Mouse (Mus musculus): ENCODE results near the gene Gm38394. TPM values are rescaled to one million over a fixed set of nuclear protein-coding genes. Genes with fewer than 3 reads are reported as not detected.
"Not testable (repeated sequence)": the region's sequence is repeated elsewhere in the genome, so short reads cannot be mapped to it uniquely, and the experiment has no call there.

Gene Gm38394
- total RNA-seq (2021): 10 to 100 TPM; 22.2 to 28.3 TPM
- long read RNA-seq, experiment 1: 0 reads
- long read RNA-seq, experiment 2, partial matches to known transcripts: 1 of 3 reads
- long read RNA-seq, experiment 2, other reads (novel, unspliced or antisense): 2 of 3 reads

GRCm38 (mm10) chr1:133661203-133661933 lies at the start of gene Gm38394:
TSS of gene Gm38394 (minus strand) at chr1:133661318.
- DNase-seq: peak; percentile 92

GRCm38 (mm10) chr1:133710895-133711294 lies 49.8 kb upstream of the Gm38394 start:
- no peak for DNase-seq

GRCm38 (mm10) chr1:133709292-133709691 lies 48.2 kb upstream of the Gm38394 start:
- DNase-seq: no peak

- not testable (repeated sequence) for DNase-seq
Measured at GRCm38 (mm10) chr1:133701824-133702223, 40.7 kb upstream of the Gm38394 start.

- DNase-seq: no peak
Measured at GRCm38 (mm10) chr1:133697935-133698620, 37.0 kb upstream of the Gm38394 start.

- no peak for DNase-seq
Measured at GRCm38 (mm10) chr1:133695901-133696300, 34.8 kb upstream of the Gm38394 start.

GRCm38 (mm10) chr1:133694876-133695275 lies 33.8 kb upstream of the Gm38394 start:
- DNase-seq: no peak

GRCm38 (mm10) chr1:133694301-133694700 lies 33.2 kb upstream of the Gm38394 start:
- DNase-seq: no peak

- no peak for DNase-seq
Measured at GRCm38 (mm10) chr1:133693536-133694114, 32.5 kb upstream of the Gm38394 start.

- no peak for DNase-seq
Measured at GRCm38 (mm10) chr1:133692195-133692594, 31.1 kb upstream of the Gm38394 start.

- no peak for DNase-seq
Measured at GRCm38 (mm10) chr1:133691046-133691445, 29.9 kb upstream of the Gm38394 start.

- DNase-seq: no peak
Measured at GRCm38 (mm10) chr1:133689897-133690296, 28.8 kb upstream of the Gm38394 start, which contains the start of gene Lax1. TSS of gene Lax1 (minus strand) at chr1:133690108.

- no peak for DNase-seq
Measured at GRCm38 (mm10) chr1:133688301-133688700, 27.2 kb upstream of the Gm38394 start.

- DNase-seq: peak; percentile 90
Measured at GRCm38 (mm10) chr1:133685749-133686519, 24.8 kb upstream of the Gm38394 start.

- DNase-seq: no peak
Measured at GRCm38 (mm10) chr1:133671801-133672200, 10.7 kb upstream of the Gm38394 start.

GRCm38 (mm10) chr1:133671266-133671665 lies 10.1 kb upstream of the Gm38394 start:
- DNase-seq: no peak

GRCm38 (mm10) chr1:133670776-133671175 lies 9.7 kb upstream of the Gm38394 start:
- DNase-seq: no peak

GRCm38 (mm10) chr1:133670190-133670589 lies 9.1 kb upstream of the Gm38394 start:
- DNase-seq: no peak

GRCm38 (mm10) chr1:133668618-133669017 lies 7.5 kb upstream of the Gm38394 start:
- no peak for DNase-seq

- no peak for DNase-seq
Measured at GRCm38 (mm10) chr1:133667721-133668120, 6.6 kb upstream of the Gm38394 start.

- DNase-seq: not testable (repeated sequence)
Measured at GRCm38 (mm10) chr1:133665713-133666112, 4.6 kb upstream of the Gm38394 start.
